Mouse (Mus musculus): ENCODE data around the gene Zfx.

GRCm38 (mm10) chrX:94138256-94138655 is 14.8 kb upstream of the Zfx start:
- no peak for TF ChIP-seq CTCF (IDR thresholded peaks at IDR 0.05; ENCODE audit: low read depth)
- no peak for TF ChIP-seq EP300 (IDR thresholded peaks at IDR 0.05; ENCODE audit: low read depth)
